Comparison of ENCODE assay signal across 35 mouse cellular contexts in genomic region chr16:29407319-29407718, GRCm38 (mm10). TPM values are rescaled to one million over a fixed set of nuclear protein-coding genes. Genes with fewer than 3 reads are reported as not detected.
"Had no signal": no experiment of that assay in that cellular context is flagged by ENCODE, and none has a peak within 500 bp of the region (broad histone marks: within the 10 kb centered on the region; RNA-seq: fewer than 3 reads in every experiment).

No protein-coding gene starts in this region.

- DNase-seq: left cerebral cortex, postnatal 4 days; liver; liver, embryonic 13.5 days; liver, postnatal 0 days; lung, adult 18-20 months; lung, adult 2 months; lung, embryonic 14.5 days; lung, postnatal 10 days; lung, postnatal 14 days; lung, postnatal 36 days; lung, postnatal 4 days; midbrain, embryonic 14.5 days had no signal

- H3K27ac ChIP-seq: limb, embryonic 10.5 days; limb, embryonic 12.5 days; limb, embryonic 13.5 days; limb, embryonic 15.5 days; liver, embryonic 12.5 days; liver, embryonic 13.5 days; liver, embryonic 14.5 days; liver, embryonic 15.5 days; lung, embryonic 15.5 days; macrophage; midbrain, embryonic 10.5 days; midbrain, embryonic 12.5 days; midbrain, embryonic 13.5 days; midbrain, embryonic 15.5 days; neural tube, embryonic 12.5 days had no signal

- ATAC-seq: liver, embryonic 12.5 days; liver, postnatal 0 days; lung, postnatal 0 days; midbrain, embryonic 13.5 days; midbrain, embryonic 15.5 days; midbrain, embryonic 16.5 days had no signal

- H3K4me3 ChIP-seq: limb, embryonic 10.5 days; limb, embryonic 12.5 days; limb, embryonic 13.5 days; limb, embryonic 15.5 days; liver, embryonic 12.5 days; liver, embryonic 13.5 days; liver, embryonic 15.5 days; lung, embryonic 15.5 days; megakaryocyte, embryonic 14.5 days; midbrain, embryonic 10.5 days; midbrain, embryonic 12.5 days; midbrain, embryonic 13.5 days; midbrain, embryonic 15.5 days; myocyte; neural tube, embryonic 12.5 days had no signal

RNA-seq across cellular contexts. Expression of gene Atp13a5, which starts 28.8 kb away (rescaled TPM):
- total RNA-seq: liver, adult 2 months; megakaryocyte progenitor cell, adult 5-6 weeks; megakaryocyte, adult 5-6 weeks; megakaryocyte-erythroid progenitor cell, adult 5-6 weeks; monocyte, adult 5-6 weeks had no signal
